Mouse (Mus musculus) brown adipose tissue, adult 24 weeks (tissue): ENCODE measurements around the gene Man1b1. TPM values are rescaled to one million over a fixed set of nuclear protein-coding genes. Genes with fewer than 3 reads are reported as not detected.
A peak's percentile ranks its signal among the peaks of the same experiment; 100 is the strongest.

Source experiments
- H3K27ac ChIP-seq: fragments of 200-500 bp; replicated peaks from 2 replicates; pipeline ENCODE4 v1.5.1; 2012; ENCODE audit warnings: low read depth, mild to moderate bottlenecking, low read length
- H3K4me1 ChIP-seq: fragments of 200-500 bp; 2 replicates; pipeline ENCODE4 v1.6.1; 2012; ENCODE audit warnings: low read length, mixed read lengths; ENCODE audit not compliant: control insufficient read depth, insufficient read depth, insufficient read length
- H3K4me3 ChIP-seq: fragments of 200-500 bp; 2 replicates; pipeline ENCODE4 v1.5.1; 2012; ENCODE audit warnings: low read depth, mild to moderate bottlenecking, low read length, moderate library complexity; ENCODE audit not compliant: insufficient read depth
- polyA plus RNA-seq: library from polyadenylated mRNA; stranded (reverse); fragments of >200 nt; gene quantifications from 2 replicates; pipeline ENCODE4 v1.2.4, GENCODE M21; 2012; ENCODE audit not compliant: missing spikeins, insufficient read depth, insufficient read length

Gene Man1b1
- polyA plus RNA-seq: 11.3 and 16.0 TPM in 2 replicates

GRCm38 (mm10) chr2:25332286-25333160, at the start of gene Man1b1:
Man1b1 (plus strand) TSS chr2:25332338.
- H3K4me3 ChIP-seq: peak within 1 kb of the TSS; percentile 94
- H3K27ac ChIP-seq: peak within 1 kb of the TSS; percentile 84
- peaks cover 4% of the 10 kb centered on the region; the same call in 1 of the 2 replicates for H3K4me1 ChIP-seq

GRCm38 (mm10) chr2:25285551-25285950, 46.6 kb upstream of the Man1b1 start:
- H3K4me3 ChIP-seq: no peak overlapping the region
- peaks cover 2% of the 10 kb centered on the region; the same call in 1 of the 2 replicates for H3K4me1 ChIP-seq
- no peak overlapping the region for H3K27ac ChIP-seq

- H3K4me1 ChIP-seq: peaks cover 5% of the 10 kb centered on the region; the same call in 1 of the 2 replicates
- H3K27ac ChIP-seq: no peak overlapping the region
- H3K4me3 ChIP-seq: no peak overlapping the region
These were observed 45.8 kb upstream of the Man1b1 start for GRCm38 (mm10) chr2:25286314-25286713.

- Histone ChIP-seq H3K4me3 (no peak overlapping the region), H3K27ac (no peak overlapping the region), H3K4me1 (peaks cover 5% of the 10 kb centered on the region; the same call in 1 of the 2 replicates)
These were observed 45.1 kb upstream of the Man1b1 start for GRCm38 (mm10) chr2:25286837-25287636.

DNA sequence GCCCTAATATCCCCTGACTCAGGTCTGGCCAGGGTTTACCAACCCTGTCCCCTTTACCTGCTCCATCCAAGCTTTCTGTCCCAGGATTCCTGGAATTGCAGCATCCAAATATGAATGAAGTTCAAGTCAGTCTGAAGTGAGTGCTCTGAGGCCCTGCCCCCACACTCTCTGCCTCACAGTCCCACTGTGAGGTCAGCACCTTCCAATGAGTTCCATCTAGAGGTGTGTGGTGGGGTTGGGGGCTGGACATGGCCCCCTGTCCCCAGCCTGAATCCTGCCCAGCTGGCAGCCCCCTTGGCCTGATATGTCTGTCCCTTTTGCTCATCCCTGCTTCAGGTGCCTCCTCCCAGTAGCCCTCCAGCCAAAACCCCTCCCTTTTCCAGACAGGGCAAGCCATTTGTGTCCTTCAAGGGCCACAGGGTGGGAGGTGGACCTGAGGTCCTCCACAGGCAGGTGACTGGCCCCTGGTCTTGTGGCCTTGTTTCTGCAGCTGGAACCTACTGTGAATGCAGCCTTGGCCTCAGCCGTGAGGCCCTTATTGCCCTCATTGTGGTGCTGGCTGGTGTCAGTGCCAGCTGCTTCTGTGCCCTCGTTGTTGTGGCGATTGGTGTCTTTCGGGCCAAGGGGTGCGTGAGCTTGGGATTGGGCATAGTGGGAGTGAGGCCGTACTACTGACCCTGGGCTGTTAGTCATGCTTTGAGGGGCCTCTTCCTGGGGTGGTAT, 44.0 kb upstream of the Man1b1 start, which contains the start of gene Tmem210:
Tmem210 (plus strand) TSS at position 219 of the 723 bp plus-strand sequence.
- Histone ChIP-seq H3K4me1 (peaks cover 5% of the 10 kb centered on the region; the same call in 1 of the 2 replicates), H3K27ac (no peak within 1 kb of the TSS), H3K4me3 (no peak within 1 kb of the TSS)

DNA sequence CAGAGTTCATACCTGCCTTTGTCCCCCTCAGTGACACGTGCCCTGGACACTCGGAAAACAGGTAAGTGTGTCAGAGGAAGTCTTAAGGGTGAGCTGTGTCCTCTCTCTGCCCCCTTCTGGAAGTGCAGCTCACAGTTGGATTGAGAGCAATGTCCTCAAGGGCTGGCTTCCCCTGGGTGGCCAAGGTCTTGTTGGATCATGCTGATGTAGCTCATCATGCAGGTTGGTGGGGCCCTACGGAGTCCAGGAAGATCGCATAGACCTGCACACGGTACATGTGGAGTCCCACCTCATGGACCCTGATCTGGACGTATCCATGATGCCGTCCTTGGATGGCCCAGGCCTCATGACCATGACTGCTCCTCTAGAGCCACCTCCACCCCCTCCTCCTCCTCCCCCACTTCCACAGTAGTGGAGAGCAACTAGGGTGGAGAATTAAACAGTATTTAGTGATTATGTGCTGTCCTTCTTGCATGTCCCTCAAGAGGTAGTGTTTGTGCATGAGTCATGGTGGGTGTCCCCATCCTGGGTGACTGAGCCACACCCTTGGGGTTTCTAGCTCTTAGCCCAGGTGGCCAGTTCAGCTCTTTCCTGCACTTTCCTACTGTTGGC, 43.3 kb upstream of the Man1b1 start:
- Histone ChIP-seq H3K4me3 (no peak overlapping the region), H3K27ac (no peak overlapping the region), H3K4me1 (peaks cover 5% of the 10 kb centered on the region; the same call in 1 of the 2 replicates)

DNA sequence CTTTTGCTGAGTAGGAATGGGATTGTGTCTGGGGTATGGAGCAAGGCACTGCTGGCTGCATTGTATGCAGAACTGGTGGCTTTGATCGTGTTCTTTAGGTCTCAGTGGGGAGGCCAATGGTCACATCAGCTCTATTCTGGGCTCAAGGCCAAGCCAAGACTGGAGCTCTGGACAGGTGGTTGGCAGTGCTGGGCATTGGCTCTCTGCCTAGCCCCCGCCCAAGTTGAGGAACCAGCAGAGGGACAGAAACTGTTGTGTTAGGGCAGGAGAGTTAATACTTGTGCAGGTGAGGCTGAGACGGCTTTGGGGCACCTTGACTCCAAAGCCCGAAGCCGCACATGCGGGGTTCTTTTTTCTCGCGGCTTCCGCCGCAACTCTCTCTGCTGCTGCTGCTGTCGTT, 42.5 kb upstream of the Man1b1 start, which contains the start of gene Lrrc26:
Lrrc26 (plus strand) TSS at position 265 of the 400 bp plus-strand sequence.
- Histone ChIP-seq H3K27ac (no peak within 1 kb of the TSS), H3K4me3 (peak within 1 kb of the TSS; percentile 35), H3K4me1 (peaks cover 5% of the 10 kb centered on the region; the same call in 1 of the 2 replicates)

- Histone ChIP-seq H3K4me3 (peak overlapping the region; percentile 35), H3K4me1 (peaks cover 5% of the 10 kb centered on the region; the same call in 1 of the 2 replicates), H3K27ac (no peak overlapping the region)
These were observed 41.9 kb upstream of the Man1b1 start for GRCm38 (mm10) chr2:25290101-25290815.

- Histone ChIP-seq H3K27ac (no peak overlapping the region), H3K4me1 (peaks cover 5% of the 10 kb centered on the region; the same call in 1 of the 2 replicates), H3K4me3 (peak overlapping the region; percentile 35)
These were observed 41.4 kb upstream of the Man1b1 start for GRCm38 (mm10) chr2:25290816-25291130.

- Histone ChIP-seq H3K27ac (no peak overlapping the region), H3K4me1 (peaks cover 5% of the 10 kb centered on the region; the same call in 1 of the 2 replicates), H3K4me3 (peak overlapping the region; percentile 35)
These were observed 40.7 kb upstream of the Man1b1 start for GRCm38 (mm10) chr2:25291184-25292053.

GRCm38 (mm10) chr2:25292054-25292544, 40.0 kb upstream of the Man1b1 start:
- Histone ChIP-seq H3K4me3 (peak overlapping the region; percentile 46), H3K27ac (no peak overlapping the region), H3K4me1 (peaks cover 5% of the 10 kb centered on the region; the same call in 1 of the 2 replicates)

DNA sequence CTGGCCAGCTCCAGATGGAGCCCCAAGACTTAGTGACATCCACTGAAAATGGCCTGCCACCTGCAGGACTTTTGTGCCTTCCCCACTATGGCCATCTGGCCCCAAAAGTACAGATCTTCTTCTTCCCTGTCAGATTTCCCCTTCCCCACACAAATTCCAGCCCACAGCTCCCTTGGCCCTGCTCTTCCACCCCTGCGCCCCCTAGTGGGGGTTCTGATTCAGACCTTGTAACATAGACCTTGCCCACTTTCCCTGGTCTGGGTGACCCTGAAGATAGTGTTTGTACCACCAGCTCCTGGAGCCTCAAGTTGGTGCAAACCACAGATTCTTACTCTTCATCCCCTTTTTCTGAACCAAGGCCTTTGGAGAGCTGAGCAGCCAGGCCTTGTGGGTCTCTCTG, 39.3 kb upstream of the Man1b1 start:
- peak overlapping the region; percentile 12; the same call in 1 of the 2 replicates for H3K4me3 ChIP-seq
- peaks cover 5% of the 10 kb centered on the region; the same call in 1 of the 2 replicates for H3K4me1 ChIP-seq
- no peak overlapping the region for H3K27ac ChIP-seq

DNA sequence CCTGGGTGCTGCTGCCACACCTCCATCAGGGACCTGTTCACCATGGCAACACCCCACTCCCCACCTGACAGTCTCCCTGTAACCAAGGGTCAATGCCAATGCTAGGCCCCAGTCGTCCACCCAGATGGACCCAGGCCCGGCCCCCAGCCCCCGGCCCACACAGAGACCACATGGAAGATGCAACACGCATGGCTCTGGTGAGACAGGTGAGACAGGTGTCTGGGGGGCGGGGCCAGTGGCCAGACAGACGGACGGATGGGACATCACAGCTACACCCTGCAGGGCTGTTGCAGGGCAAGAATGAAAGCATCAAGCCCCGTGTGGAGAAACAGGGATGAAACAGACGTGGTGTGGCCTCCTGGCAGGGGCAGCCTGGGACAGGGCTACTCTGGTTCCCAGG, 38.4 kb upstream of the Man1b1 start:
- Histone ChIP-seq H3K27ac (no peak overlapping the region), H3K4me1 (peaks cover 5% of the 10 kb centered on the region; the same call in 1 of the 2 replicates), H3K4me3 (no peak overlapping the region)
